Mouse (Mus musculus) embryonic facial prominence, embryonic 13.5 days (tissue): ENCODE results near the gene Papolb. TPM values are rescaled to one million over a fixed set of nuclear protein-coding genes. Genes with fewer than 3 reads are reported as not detected.

Experiments used
- ATAC-seq: fragments of 200-750 bp; cut with Nextera tagmentation; 2 replicates; pipeline ENCODE4 v1.8.0; 2017; ENCODE audit warnings: low read depth; ENCODE audit not compliant: insufficient number of reproducible peaks, insufficient read depth, low FRiP score, low TSS enrichment
- H3K27ac ChIP-seq: fragments of 300-500 bp; sonication (generic); 2 replicates; pipeline ENCODE4 v1.5.1; 2015; ENCODE audit warnings: moderate library complexity, mild to moderate bottlenecking, inconsistent platforms
- H3K27me3 ChIP-seq: fragments of 300-500 bp; sonication (generic); 2 replicates; pipeline ENCODE4 v1.6.1; 2015; ENCODE audit warnings: mild to moderate bottlenecking, inconsistent platforms
- H3K36me3 ChIP-seq: fragments of 300-500 bp; sonication (generic); 2 replicates; pipeline ENCODE4 v1.6.1; 2015; ENCODE audit warnings: mild to moderate bottlenecking, inconsistent platforms
- H3K4me1 ChIP-seq: fragments of 300-500 bp; sonication (generic); 2 replicates; pipeline ENCODE4 v1.6.1; 2015; ENCODE audit warnings: inconsistent platforms
- H3K4me2 ChIP-seq: fragments of 300-500 bp; sonication (generic); 2 replicates; pipeline ENCODE4 v1.6.1; 2015; ENCODE audit warnings: moderate library complexity, mild to moderate bottlenecking, inconsistent platforms
- H3K4me3 ChIP-seq: fragments of 300-500 bp; sonication (generic); 2 replicates; pipeline ENCODE4 v1.5.1; 2015; ENCODE audit warnings: mild to moderate bottlenecking, inconsistent platforms
- H3K9ac ChIP-seq: fragments of 300-500 bp; sonication (generic); 2 replicates; pipeline ENCODE4 v1.6.1; 2015; ENCODE audit warnings: mild to moderate bottlenecking, inconsistent platforms
- H3K9me3 ChIP-seq: fragments of 300-500 bp; sonication (generic); 2 replicates; pipeline ENCODE4 v1.6.1; 2016; ENCODE audit warnings: inconsistent platforms
- WGBS: fragments of 180-500 bp; shearing (Covaris S2); methylation state at CpG from one replicate; pipeline ENCODE4 v1.1.7; 2015; ENCODE audit warnings: mixed read lengths; 5-methylcytosine and 5-hydroxymethylcytosine counted together
- polyA plus RNA-seq: library from polyadenylated mRNA; unstranded; fragments of >200 nt; fragmentation: Nextera tagmentation; extraction: Ambion mirVana; gene quantifications from 2 replicates; pipeline ENCODE4 v1.2.1, GENCODE M21; 2015

Papolb gene
- polyA plus RNA-seq, 1 experiment from 2014 or later, result 0.04 TPM

DNA sequence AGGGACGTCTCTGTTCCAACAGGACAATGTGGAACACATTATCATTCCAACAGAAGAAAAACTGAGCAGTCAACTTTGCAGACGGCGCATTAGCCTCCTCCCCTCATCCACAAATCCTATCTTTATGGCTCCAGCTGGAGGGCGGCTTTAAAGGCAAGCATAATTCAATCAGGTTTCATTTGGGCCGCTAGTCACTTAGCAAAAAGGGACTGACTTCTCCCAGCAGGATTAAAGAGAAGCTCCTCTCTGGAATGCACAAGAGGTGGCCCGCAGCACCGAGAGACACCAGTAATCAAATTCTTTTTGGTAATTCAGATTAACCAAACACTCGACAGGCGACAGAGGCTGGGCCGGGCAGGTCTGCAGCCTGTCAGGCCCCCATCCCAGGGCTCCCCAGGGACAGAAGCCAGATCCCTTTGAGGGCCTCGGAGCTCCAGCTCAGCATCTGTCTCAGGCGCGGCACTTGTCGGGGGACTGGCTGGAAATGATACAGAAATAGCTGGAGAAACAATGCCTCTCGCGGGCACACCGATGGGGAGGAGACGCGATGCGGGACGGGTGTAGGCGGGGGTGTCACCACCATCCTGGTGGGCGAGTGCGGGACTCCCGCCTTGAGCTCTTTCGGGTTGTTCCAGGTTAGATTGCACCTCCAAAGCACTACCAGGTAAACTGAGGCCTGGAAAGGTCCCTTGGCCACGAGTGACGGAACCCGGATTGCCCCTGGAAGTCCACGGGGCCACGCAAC, 20.3 kb upstream of the Papolb start:
- H3K27me3 ChIP-seq, result no peaks in the 10 kb centered on the region
- ATAC-seq, result 0 out of 2 replicates have a peak, but pooled peaks have one; percentile 2

DNA sequence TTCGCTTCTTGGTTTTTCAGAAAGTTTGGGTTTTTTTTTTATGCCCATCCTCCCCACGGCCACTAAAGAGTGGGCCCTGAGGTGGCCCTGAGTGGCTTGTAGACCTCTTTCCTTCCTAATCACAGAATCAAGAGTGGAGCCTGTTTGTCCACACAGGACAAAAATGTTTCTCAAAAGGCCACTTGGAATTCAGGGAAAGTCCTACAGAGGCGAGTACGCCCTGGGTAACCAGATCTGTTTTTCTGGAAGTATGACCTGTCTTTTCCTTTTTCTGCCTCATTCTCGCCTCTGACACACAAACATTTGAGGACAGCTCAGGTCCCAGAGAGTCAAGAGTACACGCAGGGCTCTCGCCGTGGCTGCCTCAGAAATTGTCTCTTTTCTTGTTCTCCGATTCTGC, 19.6 kb upstream of the Papolb start:
- peak overlapping the region; percentile 68 for H3K4me3 ChIP-seq
- 0 out of 2 replicates have a peak overlapping the region, but pooled peaks have one; percentile 70 for H3K9ac ChIP-seq
- H3K4me1 ChIP-seq, result peaks cover 47% of the 10 kb centered on the region
- WGBS, result 25% methylated on average over 9 of the region's 9 CpGs
- ATAC-seq, result no peak
- H3K27me3 ChIP-seq, result no peaks in the 10 kb centered on the region
- no peaks in the 10 kb centered on the region for H3K9me3 ChIP-seq
- H3K36me3 ChIP-seq, result no peaks in the 10 kb centered on the region
- H3K27ac ChIP-seq, result peak overlapping the region; percentile 83
- H3K4me2 ChIP-seq, result peak overlapping the region; percentile 99

More for the DNA sequence above, 20.3 kb upstream of the Papolb start:
- H3K27ac ChIP-seq, result peak overlapping the region; percentile 83
- peak overlapping the region; percentile 68 for H3K4me3 ChIP-seq
- peaks cover 41% of the 10 kb centered on the region for H3K4me1 ChIP-seq
- H3K36me3 ChIP-seq, result no peaks in the 10 kb centered on the region
- H3K9me3 ChIP-seq, result no peaks in the 10 kb centered on the region
- H3K9ac ChIP-seq, result peak overlapping the region; percentile 70
- peak overlapping the region; percentile 99 for H3K4me2 ChIP-seq
- WGBS, result under 1% methylated on average over 31 of the region's 31 CpGs

DNA sequence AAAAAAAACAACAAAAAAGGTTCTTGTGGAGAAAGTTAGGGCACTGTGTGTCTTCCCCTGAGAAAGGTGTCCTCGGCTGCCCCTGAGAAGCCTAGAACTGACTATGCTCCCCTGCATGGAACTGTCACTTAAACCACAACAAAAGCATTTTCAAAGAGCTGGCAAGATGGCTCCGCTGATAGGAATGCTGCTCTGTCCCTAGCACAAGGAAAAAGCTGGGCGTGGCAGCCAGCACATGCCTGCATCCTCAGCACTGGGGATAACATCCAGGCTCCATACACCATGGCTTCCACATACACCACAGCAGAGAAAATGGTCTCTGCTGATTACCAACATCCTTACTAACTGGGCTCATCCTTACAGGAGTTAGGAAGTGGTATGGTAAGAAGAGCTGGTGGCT, 17.2 kb upstream of the Papolb start:
- Histone ChIP-seq H3K27ac (no peak overlapping the region), H3K9ac (no peak overlapping the region), H3K27me3 (no peaks in the 10 kb centered on the region), H3K9me3 (no peaks in the 10 kb centered on the region), H3K36me3 (no peaks in the 10 kb centered on the region), H3K4me3 (no peak overlapping the region), H3K4me2 (no peak overlapping the region), H3K4me1 (peaks cover 47% of the 10 kb centered on the region)
- no peak for ATAC-seq
- WGBS, result 68% methylated on average over 3 of the region's 3 CpGs

DNA sequence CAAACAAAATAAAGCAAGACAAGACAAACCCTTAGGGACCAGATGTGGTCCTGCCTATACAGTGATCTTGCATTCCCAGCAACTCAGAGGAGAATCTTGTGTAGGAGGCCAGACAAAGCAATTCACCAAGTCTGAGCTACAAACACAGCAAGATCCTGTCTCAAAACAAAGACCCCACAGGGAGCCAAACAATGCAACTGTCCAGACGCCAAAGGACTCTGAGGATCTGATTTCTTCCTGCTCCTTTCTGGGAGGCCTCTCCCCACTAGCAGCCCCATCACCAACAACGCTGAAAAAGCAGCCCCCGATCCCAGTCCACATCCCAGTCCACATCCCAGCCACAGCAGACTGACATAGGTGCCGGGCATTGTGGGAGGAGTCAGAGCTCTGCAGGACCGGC, 16.5 kb upstream of the Papolb start:
- H3K27me3 ChIP-seq, result no peaks in the 10 kb centered on the region
- H3K4me1 ChIP-seq, result peaks cover 47% of the 10 kb centered on the region
- no peaks in the 10 kb centered on the region for H3K36me3 ChIP-seq
- H3K4me3 ChIP-seq, result no peak overlapping the region
- 13% methylated on average over 5 of the region's 5 CpGs for WGBS
- H3K27ac ChIP-seq, result 0 out of 2 replicates have a peak overlapping the region, but pooled peaks have one; percentile 28
- no peak overlapping the region for H3K9ac ChIP-seq
- H3K9me3 ChIP-seq, result no peaks in the 10 kb centered on the region
- H3K4me2 ChIP-seq, result no peak overlapping the region
- ATAC-seq, result no peak

DNA sequence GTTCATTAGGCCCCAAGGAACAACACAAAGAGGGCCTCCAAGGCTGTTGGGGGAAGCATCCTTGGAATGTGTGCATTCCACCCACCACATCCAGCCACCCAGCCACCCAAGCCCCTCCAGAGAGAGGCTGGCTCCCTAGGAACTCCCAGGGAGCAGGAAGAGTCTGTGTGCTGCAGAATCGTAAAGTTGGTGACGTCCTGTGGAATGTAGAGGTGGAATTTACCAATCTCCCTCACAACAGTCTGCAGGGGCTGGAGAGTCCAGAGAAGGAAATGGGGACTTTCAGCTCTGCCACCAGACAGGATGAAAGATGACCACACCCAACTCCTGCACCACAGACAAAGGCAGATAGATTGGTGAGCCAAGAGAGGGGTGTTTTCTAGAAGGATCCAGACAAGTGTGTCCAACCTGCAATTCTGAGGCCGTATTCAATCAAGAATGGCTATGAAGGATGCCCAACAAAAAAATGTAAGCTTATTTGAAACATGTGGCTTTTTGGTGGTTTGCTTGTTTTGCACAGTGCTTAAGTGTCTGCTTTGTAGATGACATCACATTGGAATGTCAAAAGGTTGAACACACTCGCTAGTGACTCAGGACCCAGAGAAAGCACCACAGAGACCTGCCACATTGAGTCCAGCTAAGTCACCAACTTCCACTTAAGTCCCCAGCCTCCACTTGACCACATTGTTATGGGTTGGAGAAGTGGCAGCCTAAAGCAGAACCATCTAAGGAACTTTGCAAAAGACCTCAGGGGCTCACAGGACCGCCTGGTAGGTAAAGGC, 15.3 kb upstream of the Papolb start:
- H3K9ac ChIP-seq, result no peak overlapping the region
- H3K4me3 ChIP-seq, result no peak overlapping the region
- H3K27ac ChIP-seq, result peak overlapping the region; percentile 40; the same call in 1 of the 2 replicates
- H3K36me3 ChIP-seq, result no peaks in the 10 kb centered on the region
- H3K4me1 ChIP-seq, result peaks cover 40% of the 10 kb centered on the region
- WGBS, result 50% methylated on average over 5 of the region's 5 CpGs
- no peak overlapping the region for H3K4me2 ChIP-seq
- no peaks in the 10 kb centered on the region for H3K27me3 ChIP-seq
- no peak for ATAC-seq
- H3K9me3 ChIP-seq, result no peaks in the 10 kb centered on the region

DNA sequence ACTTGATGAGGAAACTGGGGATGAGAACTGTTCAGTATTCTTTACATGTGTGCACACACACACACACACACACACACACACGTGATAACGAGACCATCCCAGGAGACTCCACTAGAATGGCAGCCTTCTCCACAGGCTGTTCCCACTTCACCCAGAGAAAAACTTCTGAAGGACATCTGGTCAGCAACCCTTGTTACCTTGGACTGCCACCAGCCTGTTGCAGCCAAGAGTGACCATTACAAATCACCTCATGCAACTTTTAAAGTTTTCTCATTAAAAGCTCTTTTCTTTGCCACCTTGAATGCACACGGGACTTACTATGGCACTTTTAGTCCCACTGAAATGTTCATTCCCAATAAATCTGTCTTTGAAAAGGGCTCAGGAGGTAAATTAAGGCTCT, 7.4 kb upstream of the Papolb start:
- Histone ChIP-seq H3K27ac (no peak overlapping the region), H3K4me3 (no peak overlapping the region), H3K9ac (no peak overlapping the region), H3K9me3 (no peaks in the 10 kb centered on the region), H3K27me3 (no peaks in the 10 kb centered on the region), H3K36me3 (no peaks in the 10 kb centered on the region), H3K4me1 (no peaks in the 10 kb centered on the region), H3K4me2 (no peak overlapping the region)
- 81% methylated on average over 3 of the region's 3 CpGs for WGBS
- ATAC-seq, result no peak

DNA sequence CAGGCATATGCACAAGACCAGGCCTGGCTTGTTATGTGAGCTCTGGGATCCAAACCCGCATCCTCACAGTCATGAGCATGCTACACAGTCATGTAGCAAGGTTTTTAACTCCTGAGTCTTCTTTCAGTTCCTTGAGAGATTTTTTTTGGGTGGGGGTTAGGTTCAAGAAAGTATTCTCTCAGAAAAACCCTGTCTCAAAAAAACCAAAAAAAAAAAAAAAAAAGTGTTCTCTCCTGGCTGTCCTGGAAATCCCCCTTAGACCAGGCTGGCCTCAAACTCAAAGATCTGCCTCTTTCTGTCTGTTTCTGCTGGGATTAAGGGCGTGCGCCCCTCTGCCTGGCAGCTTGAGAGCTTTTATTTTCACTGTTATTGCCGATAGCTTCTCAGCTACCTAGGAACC, 5.5 kb upstream of the Papolb start:
- H3K36me3 ChIP-seq, result no peaks in the 10 kb centered on the region
- no peak overlapping the region for H3K4me3 ChIP-seq
- no peak overlapping the region for H3K9ac ChIP-seq
- no peaks in the 10 kb centered on the region for H3K4me1 ChIP-seq
- H3K27ac ChIP-seq, result no peak overlapping the region
- no peak for ATAC-seq
- H3K9me3 ChIP-seq, result no peaks in the 10 kb centered on the region
- peaks cover 7% of the 10 kb centered on the region for H3K27me3 ChIP-seq
- H3K4me2 ChIP-seq, result no peak overlapping the region
- WGBS, result 79% methylated on average over 4 of the region's 4 CpGs

DNA sequence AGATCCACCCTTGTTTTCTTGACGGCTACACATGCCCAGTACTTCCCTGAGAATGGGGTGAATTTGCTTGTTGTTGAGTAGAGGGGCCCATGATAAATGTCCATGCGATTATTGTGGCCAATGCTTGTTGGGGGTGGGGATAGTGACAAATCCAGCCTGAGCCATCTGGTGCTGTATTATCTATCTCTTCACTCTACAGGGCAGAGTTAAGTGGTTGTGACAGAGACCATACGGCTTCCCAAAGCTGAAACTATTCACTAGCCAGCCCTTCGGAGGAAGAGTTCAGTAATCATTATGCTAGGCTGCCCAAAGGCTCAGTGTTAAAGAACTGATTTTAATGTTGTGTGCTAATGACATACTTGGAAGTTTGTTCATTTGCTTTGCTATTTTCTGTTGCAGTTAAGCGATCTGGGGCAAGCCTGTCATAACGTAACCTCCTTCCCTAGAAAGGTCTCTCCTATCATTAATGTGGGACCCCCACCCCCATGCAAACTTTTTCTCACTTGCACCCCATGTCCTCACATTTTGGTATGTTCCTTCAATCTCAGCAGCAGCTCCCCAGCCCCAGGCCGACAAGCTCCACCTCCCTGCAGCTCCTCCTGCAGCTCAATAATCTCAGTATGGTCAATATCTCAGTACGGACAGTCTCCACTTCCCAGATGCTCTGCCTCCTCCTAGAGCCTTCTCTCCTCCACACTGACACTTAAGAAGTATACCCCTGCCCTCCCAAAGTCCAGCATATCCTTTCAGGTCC, 5.0 kb downstream of the Papolb start:
- H3K9ac ChIP-seq, result no peak overlapping the region
- no peaks in the 10 kb centered on the region for H3K9me3 ChIP-seq
- 73% methylated on average over 8 of the region's 8 CpGs for WGBS
- no peaks in the 10 kb centered on the region for H3K4me1 ChIP-seq
- peaks cover 23% of the 10 kb centered on the region for H3K27me3 ChIP-seq
- no peak overlapping the region for H3K27ac ChIP-seq
- no peaks in the 10 kb centered on the region for H3K36me3 ChIP-seq
- H3K4me3 ChIP-seq, result no peak overlapping the region
- ATAC-seq, result no peak
- H3K4me2 ChIP-seq, result no peak overlapping the region

DNA sequence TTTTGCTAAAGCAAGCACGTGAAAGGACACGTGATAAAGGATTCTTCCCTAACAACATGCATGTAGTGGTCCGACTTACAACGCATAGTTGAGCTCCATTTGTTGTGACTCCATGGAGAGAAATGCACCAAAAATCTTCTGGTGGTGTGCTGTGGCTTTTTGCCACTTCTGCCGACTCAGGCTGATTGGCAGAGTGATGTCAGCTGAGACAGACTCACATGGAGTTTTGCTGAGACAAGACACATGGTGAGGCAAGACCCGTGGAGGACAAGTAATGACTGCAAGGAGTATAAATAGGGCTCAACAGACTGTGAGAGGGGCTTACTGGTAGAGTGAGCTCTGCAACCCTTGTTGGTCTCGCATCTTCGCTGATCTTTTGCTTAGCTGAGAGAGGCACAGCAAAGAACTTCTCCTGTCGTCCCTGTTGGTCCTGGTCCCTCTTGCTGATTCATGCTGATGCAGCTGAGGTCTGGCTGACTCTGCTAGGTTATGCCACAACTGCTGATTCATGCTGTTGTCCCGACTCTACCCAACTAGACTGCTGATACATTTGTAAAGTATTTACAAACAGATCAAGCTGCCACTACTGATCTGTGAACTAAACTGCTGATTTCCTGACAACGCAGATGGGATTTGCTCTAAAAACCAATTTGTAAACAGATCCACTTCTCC, 8.5 kb downstream of the Papolb start:
- no peak overlapping the region for H3K4me2 ChIP-seq
- no peak overlapping the region for H3K27ac ChIP-seq
- no peak overlapping the region for H3K4me3 ChIP-seq
- H3K27me3 ChIP-seq, result no peaks in the 10 kb centered on the region
- peaks cover 14% of the 10 kb centered on the region; the same call in 1 of the 2 replicates for H3K4me1 ChIP-seq
- H3K36me3 ChIP-seq, result no peaks in the 10 kb centered on the region
- no peak for ATAC-seq
- no peaks in the 10 kb centered on the region for H3K9me3 ChIP-seq
- 81% methylated on average over 11 of the region's 11 CpGs for WGBS
- no peak overlapping the region for H3K9ac ChIP-seq

DNA sequence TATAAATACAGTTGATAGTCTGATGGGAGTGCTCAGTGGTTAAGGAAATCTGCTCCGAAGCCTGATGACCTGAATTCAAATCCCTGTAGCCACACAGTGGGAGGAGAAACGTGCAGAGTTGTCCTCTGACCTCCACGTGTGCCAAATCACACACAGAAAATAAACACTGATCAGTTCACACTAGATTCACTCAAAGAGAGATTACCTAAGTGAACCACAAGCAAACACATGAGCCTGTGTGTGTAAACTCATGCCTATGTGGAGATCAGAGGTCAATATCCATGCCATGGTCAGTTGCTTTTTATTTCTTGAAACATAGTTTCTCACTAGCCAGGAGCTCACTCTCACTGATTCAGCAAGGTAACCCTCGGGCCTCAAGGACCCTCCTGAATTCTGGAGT, 9.5 kb downstream of the Papolb start:
- Histone ChIP-seq H3K4me3 (no peak overlapping the region), H3K27me3 (no peaks in the 10 kb centered on the region), H3K27ac (no peak overlapping the region), H3K4me1 (peaks cover 14% of the 10 kb centered on the region; the same call in 1 of the 2 replicates), H3K36me3 (no peaks in the 10 kb centered on the region), H3K9me3 (no peaks in the 10 kb centered on the region), H3K9ac (no peak overlapping the region), H3K4me2 (no peak overlapping the region)
- 68% methylated on average over 4 of the region's 4 CpGs for WGBS
- no peak for ATAC-seq

DNA sequence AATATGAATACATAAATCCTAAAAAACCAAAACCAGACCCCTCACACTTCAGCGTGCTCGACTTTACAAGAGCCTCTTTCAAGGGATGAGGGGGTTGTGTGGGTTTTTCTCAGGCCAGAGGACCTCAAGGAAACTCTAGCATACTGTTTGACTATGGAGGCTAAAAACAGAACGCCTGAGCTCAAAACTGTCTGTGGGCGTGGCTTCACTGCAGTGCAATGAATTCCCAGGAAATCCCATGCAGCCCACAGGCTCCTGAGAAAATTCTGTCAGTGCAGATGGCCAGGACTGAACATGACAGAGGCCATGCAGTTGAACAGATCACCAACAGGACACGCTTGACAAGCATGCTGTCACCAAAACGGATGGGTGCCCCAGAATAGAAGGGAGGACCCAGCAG, 10.9 kb downstream of the Papolb start:
- Histone ChIP-seq H3K9ac (no peak overlapping the region), H3K27ac (no peak overlapping the region), H3K9me3 (no peaks in the 10 kb centered on the region), H3K4me1 (peaks cover 14% of the 10 kb centered on the region; the same call in 1 of the 2 replicates), H3K27me3 (no peaks in the 10 kb centered on the region), H3K4me2 (no peak overlapping the region), H3K36me3 (no peaks in the 10 kb centered on the region), H3K4me3 (no peak overlapping the region)
- no peak for ATAC-seq
- 51% methylated on average over 6 of the region's 6 CpGs for WGBS
